Mouse (Mus musculus) neural tube, embryonic 12.5 days (tissue): ENCODE results near the gene Rgs6. TPM values are rescaled to one million over a fixed set of nuclear protein-coding genes. Genes with fewer than 3 reads are reported as not detected.

Source experiments
- ATAC-seq: fragments of 200-750 bp; cut with Nextera tagmentation; 2 replicates; pipeline ENCODE4 v1.8.0; 2017; ENCODE audit warnings: low read depth, mild to moderate bottlenecking, moderate TSS enrichment, moderate library complexity; ENCODE audit not compliant: low FRiP score
- H3K27ac ChIP-seq: fragments of 300-500 bp; sonication (generic); 2 replicates; pipeline ENCODE4 v1.5.1; 2016
- H3K27me3 ChIP-seq: fragments of 300-500 bp; sonication (generic); replicated peaks from 2 replicates; pipeline ENCODE4 v1.6.1; 2016; ENCODE audit warnings: mild to moderate bottlenecking
- H3K36me3 ChIP-seq: fragments of 300-500 bp; sonication (generic); 2 replicates; pipeline ENCODE4 v1.6.1; 2016; ENCODE audit warnings: mild to moderate bottlenecking
- H3K4me1 ChIP-seq: fragments of 300-500 bp; sonication (generic); 2 replicates; pipeline ENCODE4 v1.6.1; 2016
- H3K4me2 ChIP-seq: fragments of 300-500 bp; sonication (generic); replicated peaks from 2 replicates; pipeline ENCODE4 v1.6.1; 2016; ENCODE audit warnings: mild to moderate bottlenecking
- H3K4me3 ChIP-seq: fragments of 300-500 bp; sonication (generic); 2 replicates; pipeline ENCODE4 v1.5.1; 2016
- H3K9ac ChIP-seq: fragments of 300-500 bp; sonication (generic); 2 replicates; pipeline ENCODE4 v1.6.1; 2016; ENCODE audit warnings: mild to moderate bottlenecking
- H3K9me3 ChIP-seq: fragments of 300-500 bp; sonication (generic); 2 replicates; pipeline ENCODE4 v1.6.1; 2016; ENCODE audit warnings: mild to moderate bottlenecking
- WGBS: fragments of 180-500 bp; shearing (Covaris S2); methylation state at CpG from one replicate; pipeline ENCODE4 v1.1.7; 2016; 5-methylcytosine and 5-hydroxymethylcytosine counted together
- polyA plus RNA-seq: library from polyadenylated mRNA; unstranded; fragments of >200 nt; fragmentation: Nextera tagmentation; extraction: Ambion mirVana; gene quantifications from 2 replicates; pipeline ENCODE4 v1.2.1, GENCODE M21; 2016

The Rgs6 gene
- polyA plus RNA-seq, 1 experiment from 2014 or later, result 0.75 TPM

DNA sequence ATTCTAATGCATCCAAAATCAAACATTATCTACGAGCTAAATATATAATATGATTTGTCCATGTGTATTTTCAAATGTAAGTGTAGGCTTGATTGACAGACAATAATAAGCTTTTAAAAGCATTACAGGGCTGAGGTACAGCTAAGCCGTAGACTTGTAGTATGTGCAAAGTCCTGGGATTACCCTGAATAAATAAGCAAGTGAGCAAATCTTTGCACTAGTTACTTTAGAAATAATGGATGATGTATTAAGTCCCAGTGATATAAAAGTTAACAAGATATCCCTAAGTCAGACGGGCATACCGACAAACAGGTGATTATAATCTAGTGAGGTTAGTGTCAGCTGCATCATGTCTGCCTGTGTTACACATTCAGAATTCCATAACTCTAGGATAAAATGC lies 326.0 kb downstream of the Rgs6 start:
- no peaks in the 10 kb centered on the region for H3K36me3 ChIP-seq
- no peak for ATAC-seq
- no peak overlapping the region for H3K4me3 ChIP-seq
- 94% methylated on average over 4 of the region's 4 CpGs for WGBS
- no peaks in the 10 kb centered on the region for H3K27me3 ChIP-seq
- no peak overlapping the region for H3K27ac ChIP-seq
- no peak overlapping the region for H3K4me2 ChIP-seq
- no peak overlapping the region for H3K9ac ChIP-seq
- no peaks in the 10 kb centered on the region for H3K9me3 ChIP-seq
- no peaks in the 10 kb centered on the region for H3K4me1 ChIP-seq

DNA sequence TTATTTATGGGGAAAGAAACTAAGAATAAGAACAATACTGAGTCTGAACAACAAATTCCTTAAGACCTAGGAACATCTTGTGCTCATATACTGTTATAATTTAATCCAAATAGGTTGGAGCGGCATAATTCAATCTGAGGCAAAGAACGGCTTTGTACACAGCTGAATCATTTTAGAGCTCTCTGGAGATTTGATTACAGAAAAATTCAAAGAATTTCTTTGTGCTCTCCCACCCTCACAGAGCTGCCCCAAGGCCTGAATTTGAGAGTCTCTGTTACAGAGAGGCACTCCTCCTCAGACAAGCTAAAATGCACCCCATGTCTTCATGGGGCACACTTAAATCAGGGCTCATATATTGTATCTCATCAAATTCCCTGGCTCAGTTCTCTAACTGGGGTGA lies 332.1 kb downstream of the Rgs6 start:
- H3K27me3 ChIP-seq, result no peaks in the 10 kb centered on the region
- H3K4me3 ChIP-seq, result no peak overlapping the region
- no peak for ATAC-seq
- H3K9ac ChIP-seq, result no peak overlapping the region
- H3K9me3 ChIP-seq, result no peaks in the 10 kb centered on the region
- no peaks in the 10 kb centered on the region for H3K36me3 ChIP-seq
- WGBS, result 62% methylated on average over 2 of the region's 2 CpGs
- H3K4me2 ChIP-seq, result no peak overlapping the region
- H3K4me1 ChIP-seq, result no peaks in the 10 kb centered on the region
- no peak overlapping the region for H3K27ac ChIP-seq

DNA sequence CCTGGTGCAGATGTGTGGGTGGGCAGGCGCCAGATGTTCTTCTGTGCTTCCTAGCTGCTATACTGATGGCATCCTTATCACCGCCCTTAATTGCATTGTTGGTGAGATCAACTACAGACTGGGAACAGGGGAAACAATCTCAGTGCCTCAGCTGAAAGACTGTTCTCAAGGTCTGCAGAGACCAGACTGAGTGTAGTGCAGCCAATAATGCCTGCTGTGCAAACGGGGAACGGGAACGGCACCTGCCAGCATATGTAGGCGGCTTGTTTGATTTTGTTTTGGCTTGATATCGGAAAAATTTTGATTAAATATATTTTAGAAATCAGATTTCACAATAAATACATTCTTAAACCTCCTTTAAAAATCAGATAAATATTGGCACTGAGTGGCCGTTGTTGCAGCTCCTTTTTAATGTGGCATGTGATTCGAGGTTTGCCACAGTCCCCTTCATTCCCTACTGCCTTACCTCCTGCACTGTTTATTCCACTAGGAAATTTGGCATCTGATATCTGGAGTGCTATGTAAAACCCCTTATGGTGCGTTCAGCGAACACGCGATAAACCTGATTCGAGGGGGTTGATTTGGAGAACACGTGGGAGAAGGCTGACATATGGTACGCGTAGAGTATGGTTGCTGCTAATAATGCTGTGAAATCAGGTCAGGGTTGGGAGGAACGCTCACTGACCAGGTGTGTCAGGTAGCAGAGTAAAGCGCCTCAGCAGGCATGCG lies 333.4 kb downstream of the Rgs6 start:
- 95% methylated on average over 20 of the region's 20 CpGs for WGBS

DNA sequence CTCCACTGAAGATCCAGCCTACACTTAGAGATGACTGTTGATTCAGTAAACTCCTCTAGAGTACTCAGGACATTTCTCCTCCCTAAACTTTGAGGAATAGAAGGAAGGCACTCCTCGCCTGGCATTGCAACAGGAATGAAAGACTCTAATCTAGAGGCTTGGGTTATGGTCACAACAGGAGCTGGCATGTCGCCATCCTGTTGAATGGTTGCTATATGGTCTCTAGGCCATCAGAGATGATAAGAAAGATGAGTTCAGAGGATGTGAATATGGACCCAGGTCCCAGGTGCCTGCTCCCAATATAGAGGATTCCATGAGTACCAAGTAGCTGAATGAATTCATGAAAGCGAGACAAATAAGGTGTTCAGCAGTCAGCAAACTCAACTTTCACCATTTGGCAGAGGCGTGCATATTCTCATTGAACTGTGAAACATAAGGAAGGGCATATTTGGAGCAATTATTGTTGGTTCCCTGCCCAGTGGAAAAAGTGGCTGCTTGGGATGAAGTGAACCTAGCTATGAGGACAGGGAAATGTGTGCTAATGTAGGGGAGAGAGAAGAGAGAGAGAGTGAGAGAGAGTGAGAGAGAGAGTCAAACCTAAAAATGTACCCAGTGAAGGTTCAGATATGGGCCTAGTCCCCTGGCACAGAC lies 334.9 kb downstream of the Rgs6 start:
- H3K36me3 ChIP-seq, result no peaks in the 10 kb centered on the region
- no peaks in the 10 kb centered on the region for H3K9me3 ChIP-seq
- no peak overlapping the region for H3K9ac ChIP-seq
- H3K4me3 ChIP-seq, result no peak overlapping the region
- 93% methylated on average over 4 of the region's 4 CpGs for WGBS
- no peak overlapping the region for H3K4me2 ChIP-seq
- no peak for ATAC-seq
- no peaks in the 10 kb centered on the region for H3K27me3 ChIP-seq
- H3K4me1 ChIP-seq, result no peaks in the 10 kb centered on the region
- H3K27ac ChIP-seq, result no peak overlapping the region

More for the DNA sequence above, 333.4 kb downstream of the Rgs6 start:
- no peak overlapping the region for H3K27ac ChIP-seq
- H3K9ac ChIP-seq, result no peak overlapping the region
- H3K4me2 ChIP-seq, result no peak overlapping the region
- no peaks in the 10 kb centered on the region for H3K4me1 ChIP-seq
- ATAC-seq, result no peak
- H3K36me3 ChIP-seq, result no peaks in the 10 kb centered on the region
- no peak overlapping the region for H3K4me3 ChIP-seq
- H3K27me3 ChIP-seq, result no peaks in the 10 kb centered on the region
- H3K9me3 ChIP-seq, result no peaks in the 10 kb centered on the region

DNA sequence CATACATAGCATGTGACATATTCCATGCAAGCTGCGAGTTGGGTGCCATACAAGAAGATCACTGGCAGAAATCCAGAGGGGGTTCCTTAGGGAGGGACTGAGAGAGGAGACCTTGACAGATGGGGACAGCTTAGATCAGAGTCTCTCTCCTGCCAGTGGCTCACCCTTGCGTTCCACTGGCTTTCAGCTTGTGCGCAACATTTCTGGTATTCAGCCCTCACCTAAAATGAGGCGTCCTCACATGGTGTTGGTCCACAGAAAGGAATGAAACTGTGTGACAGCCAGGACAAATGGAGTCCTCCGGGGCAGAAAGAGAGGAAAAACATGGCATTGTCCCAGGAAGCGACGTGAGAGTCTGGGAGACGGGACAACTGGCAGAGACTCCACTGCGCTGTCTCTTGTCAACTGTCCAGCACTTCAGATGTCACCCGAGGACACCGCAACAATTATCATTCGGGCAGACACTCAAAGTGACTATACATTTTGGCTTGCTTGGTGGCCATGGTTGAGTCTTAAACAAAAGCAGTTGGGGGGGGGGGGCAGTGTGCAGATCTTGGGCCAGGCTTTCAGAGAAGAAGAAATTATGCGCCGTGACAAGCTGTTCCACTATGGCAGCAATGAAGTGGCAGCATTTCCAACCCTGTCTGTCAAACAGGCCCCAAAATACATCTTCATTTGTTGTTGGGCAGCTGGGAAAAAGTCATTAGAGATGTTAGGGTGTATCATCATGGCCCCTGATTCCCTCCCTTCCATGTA lies 344.8 kb downstream of the Rgs6 start:
- H3K36me3 ChIP-seq, result no peaks in the 10 kb centered on the region
- H3K9ac ChIP-seq, result no peak overlapping the region
- no peak overlapping the region for H3K4me2 ChIP-seq
- no peaks in the 10 kb centered on the region for H3K9me3 ChIP-seq
- H3K27ac ChIP-seq, result no peak overlapping the region
- no peaks in the 10 kb centered on the region for H3K27me3 ChIP-seq
- no peak for ATAC-seq
- no peak overlapping the region for H3K4me3 ChIP-seq
- H3K4me1 ChIP-seq, result no peaks in the 10 kb centered on the region
- WGBS, result 88% methylated on average over 14 of the region's 14 CpGs

DNA sequence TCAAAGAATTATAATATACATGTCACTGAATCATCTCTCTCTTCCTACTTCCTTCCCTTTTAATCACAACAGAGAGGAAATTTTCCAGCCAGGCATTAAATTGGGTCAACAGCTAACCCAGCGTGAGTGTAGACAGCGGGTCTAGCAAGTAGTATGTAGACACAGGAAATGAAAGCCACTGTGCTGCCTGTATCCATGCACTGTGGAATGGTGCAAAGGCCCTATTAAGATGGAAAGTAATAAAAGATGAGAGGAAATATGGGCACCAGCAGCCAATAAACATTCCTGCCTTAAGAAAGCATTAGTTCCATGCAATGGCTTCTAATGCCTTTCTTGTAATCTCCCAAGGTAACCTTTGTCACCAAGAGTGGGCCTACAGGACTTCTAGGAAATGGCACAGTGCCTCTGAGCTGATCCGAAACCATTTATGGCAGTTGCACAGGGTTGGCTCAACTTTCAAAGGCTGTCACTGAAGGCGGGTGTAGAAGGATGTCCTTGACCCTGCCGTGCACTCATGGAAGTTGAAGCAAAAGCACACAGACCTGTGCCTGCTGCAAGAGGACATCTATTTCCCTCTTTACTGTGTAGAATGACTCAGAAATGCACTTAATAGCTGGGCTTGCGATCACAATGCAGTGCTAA lies 347.1 kb downstream of the Rgs6 start:
- Histone ChIP-seq H3K4me2 (no peak overlapping the region), H3K9me3 (no peaks in the 10 kb centered on the region), H3K9ac (no peak overlapping the region), H3K4me3 (no peak overlapping the region), H3K4me1 (no peaks in the 10 kb centered on the region), H3K27me3 (no peaks in the 10 kb centered on the region), H3K27ac (no peak overlapping the region), H3K36me3 (no peaks in the 10 kb centered on the region)
- whole genome bisulfite sequencing, result 81% methylated on average over 6 of the region's 6 CpGs
- ATAC-seq, result no peak

DNA sequence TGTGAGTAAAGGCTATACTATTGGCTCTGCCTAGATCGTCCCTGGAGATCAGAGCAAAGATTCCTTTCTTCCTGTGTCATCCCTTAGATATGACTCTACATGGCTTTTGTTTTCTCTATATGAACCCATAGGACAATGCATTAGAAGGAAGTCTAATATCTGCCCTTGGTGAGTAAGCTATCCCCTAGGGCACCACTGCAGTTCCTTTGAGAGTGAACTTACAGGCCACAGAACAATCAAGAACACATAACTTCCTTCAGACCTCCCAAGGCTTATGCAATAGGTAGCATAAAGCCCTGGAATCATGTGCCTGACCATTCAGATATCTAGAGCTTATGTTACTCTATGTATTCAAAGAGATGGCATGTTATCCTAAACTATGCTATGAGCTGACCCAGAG lies 347.7 kb downstream of the Rgs6 start:
- 84% methylated on average over 1 of the region's 1 CpGs for WGBS
- Histone ChIP-seq H3K4me1 (no peaks in the 10 kb centered on the region), H3K9me3 (no peaks in the 10 kb centered on the region), H3K4me2 (no peak overlapping the region), H3K27me3 (no peaks in the 10 kb centered on the region), H3K27ac (no peak overlapping the region), H3K9ac (no peak overlapping the region), H3K4me3 (no peak overlapping the region), H3K36me3 (no peaks in the 10 kb centered on the region)
- ATAC-seq, result no peak

DNA sequence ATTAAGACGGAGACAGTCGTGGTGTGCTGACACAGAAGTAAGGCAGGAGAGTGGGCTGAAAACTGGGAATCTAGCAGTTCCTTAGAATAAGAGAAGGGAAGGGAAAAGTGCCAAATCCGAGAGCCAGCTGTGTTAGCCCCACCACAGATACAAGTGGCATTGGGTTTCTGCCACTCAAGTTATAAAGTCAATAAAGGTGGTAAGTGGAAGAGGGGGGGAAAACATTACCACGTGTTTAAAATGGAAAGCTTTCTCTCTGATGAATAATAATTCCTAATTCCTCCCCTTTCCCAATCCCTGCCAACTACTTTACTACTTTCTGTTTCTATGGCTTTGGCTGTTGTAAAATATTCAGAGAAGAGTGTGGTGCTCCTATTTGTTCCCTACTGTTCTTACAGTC lies 352.4 kb downstream of the Rgs6 start:
- Histone ChIP-seq H3K9me3 (no peaks in the 10 kb centered on the region), H3K36me3 (no peaks in the 10 kb centered on the region), H3K4me2 (no peak overlapping the region), H3K4me1 (no peaks in the 10 kb centered on the region), H3K4me3 (no peak overlapping the region), H3K9ac (no peak overlapping the region), H3K27me3 (no peaks in the 10 kb centered on the region), H3K27ac (no peak overlapping the region)
- no peak for ATAC-seq
- 81% methylated on average over 4 of the region's 4 CpGs for WGBS

DNA sequence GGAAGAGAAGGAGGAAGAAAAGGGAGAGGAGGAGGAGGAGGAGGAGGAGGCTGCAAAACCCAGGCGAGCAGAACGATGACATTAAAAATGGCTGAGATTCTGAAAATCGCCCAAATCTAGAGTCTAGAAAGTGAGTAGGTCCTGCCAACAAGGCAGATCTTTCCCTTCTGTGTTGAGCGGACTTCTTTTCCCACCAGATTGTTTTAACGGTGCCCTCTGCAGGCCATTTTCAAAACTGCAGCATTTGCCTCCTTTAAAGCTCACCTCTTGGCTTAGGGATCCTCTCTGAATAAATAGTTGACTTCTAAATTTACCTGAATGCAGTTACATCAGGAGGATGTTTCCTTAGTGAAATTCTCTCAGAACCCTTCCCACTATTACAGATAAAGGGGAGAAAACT lies 358.4 kb downstream of the Rgs6 start:
- no peak for ATAC-seq
- no peak overlapping the region for H3K27ac ChIP-seq
- 21% methylated on average over 5 of the region's 5 CpGs for WGBS

DNA sequence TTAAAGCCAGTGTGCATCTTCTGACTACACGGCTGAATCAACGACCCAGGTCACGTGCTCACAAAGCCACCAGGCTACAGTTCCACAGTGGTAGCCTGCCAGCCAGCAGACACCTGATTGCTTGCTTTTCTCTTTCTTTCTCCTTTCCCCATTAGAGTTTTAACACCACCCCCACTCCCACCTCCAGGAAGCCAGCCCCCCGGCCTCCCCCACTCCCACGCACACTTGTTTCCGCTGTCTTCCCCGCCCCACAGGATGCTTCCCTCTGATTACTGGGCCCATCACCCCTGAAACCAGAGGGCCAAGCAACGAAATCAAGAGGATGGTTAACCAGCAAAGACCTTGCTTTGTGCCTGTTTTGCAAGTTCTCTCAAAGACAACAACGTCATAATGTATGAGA lies 373.0 kb downstream of the Rgs6 start:
- no peak overlapping the region for H3K27ac ChIP-seq
- no peak overlapping the region for H3K4me3 ChIP-seq
- no peak overlapping the region for H3K4me2 ChIP-seq
- no peaks in the 10 kb centered on the region for H3K36me3 ChIP-seq
- ATAC-seq, result no peak
- no peaks in the 10 kb centered on the region for H3K27me3 ChIP-seq
- WGBS, result 81% methylated on average over 9 of the region's 9 CpGs
- H3K4me1 ChIP-seq, result no peaks in the 10 kb centered on the region
- H3K9ac ChIP-seq, result no peak overlapping the region
- no peaks in the 10 kb centered on the region for H3K9me3 ChIP-seq

More for the DNA sequence above, 358.4 kb downstream of the Rgs6 start:
- Histone ChIP-seq H3K36me3 (no peaks in the 10 kb centered on the region), H3K4me3 (no peak overlapping the region), H3K9me3 (no peaks in the 10 kb centered on the region), H3K4me1 (no peaks in the 10 kb centered on the region), H3K9ac (no peak overlapping the region), H3K27me3 (no peaks in the 10 kb centered on the region), H3K4me2 (no peak overlapping the region)

DNA sequence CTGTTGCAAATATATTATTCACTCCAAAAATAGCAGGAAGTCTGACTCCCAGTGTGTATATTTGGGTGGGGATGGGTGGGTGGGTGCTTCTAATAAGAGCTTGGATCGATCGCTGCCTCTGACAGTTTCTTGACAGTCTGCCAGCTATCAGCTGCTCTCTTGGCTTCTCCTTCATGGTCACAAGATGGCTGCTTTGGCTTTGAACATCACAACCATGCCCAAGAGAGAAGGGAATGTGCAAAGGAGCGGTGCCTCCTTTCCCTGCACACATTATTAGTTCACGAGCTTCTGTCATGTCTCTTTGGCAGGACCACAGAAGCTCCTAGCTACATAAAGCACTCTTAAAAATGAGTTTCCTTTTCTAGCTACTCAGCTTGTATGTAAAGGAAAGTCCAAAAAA lies 373.8 kb downstream of the Rgs6 start:
- Histone ChIP-seq H3K9ac (no peak overlapping the region), H3K36me3 (no peaks in the 10 kb centered on the region), H3K27ac (no peak overlapping the region), H3K27me3 (no peaks in the 10 kb centered on the region), H3K9me3 (no peaks in the 10 kb centered on the region), H3K4me1 (no peaks in the 10 kb centered on the region), H3K4me3 (no peak overlapping the region), H3K4me2 (no peak overlapping the region)
- no peak for ATAC-seq
- 93% methylated on average over 4 of the region's 4 CpGs for WGBS

DNA sequence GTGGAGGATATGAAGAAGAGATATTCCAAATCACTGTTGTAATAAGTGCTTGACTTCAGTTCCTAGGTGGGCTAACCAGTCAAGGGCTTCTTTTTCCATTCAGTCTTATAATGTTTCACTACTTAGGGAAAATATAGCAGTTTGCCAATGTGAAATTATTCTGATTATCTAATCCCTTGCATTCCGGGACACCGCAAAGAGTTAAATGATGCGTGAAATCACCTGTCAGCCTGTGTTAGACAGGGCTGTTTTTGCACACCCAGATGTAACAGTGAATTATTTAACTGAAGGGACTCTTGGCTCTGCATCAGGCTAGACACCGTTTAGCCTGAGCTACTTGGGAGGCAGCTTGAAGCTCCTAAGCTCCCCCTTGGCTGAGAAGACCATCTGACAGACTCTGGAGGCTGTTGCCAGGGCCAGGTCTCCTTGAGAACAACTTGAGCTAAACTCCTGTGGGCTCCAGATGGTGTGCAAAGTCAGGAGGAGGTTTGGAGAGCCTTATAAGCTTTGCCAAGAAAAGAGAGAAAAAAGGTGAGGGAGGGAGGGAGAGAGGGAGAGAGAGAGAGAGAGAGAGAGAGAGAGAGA lies 382.5 kb downstream of the Rgs6 start:
- WGBS, result 48% methylated on average over 4 of the region's 4 CpGs
- Histone ChIP-seq H3K4me3 (no peak overlapping the region), H3K27ac (no peak overlapping the region), H3K27me3 (no peaks in the 10 kb centered on the region), H3K9me3 (no peaks in the 10 kb centered on the region), H3K4me1 (no peaks in the 10 kb centered on the region), H3K9ac (no peak overlapping the region), H3K36me3 (no peaks in the 10 kb centered on the region), H3K4me2 (no peak overlapping the region)
- ATAC-seq, result no peak
